Mouse (Mus musculus): ENCODE data around the gene Cadm1.
A peak's percentile ranks its signal among the peaks of the same experiment; 100 is the strongest.

The Cadm1 gene

DNA sequence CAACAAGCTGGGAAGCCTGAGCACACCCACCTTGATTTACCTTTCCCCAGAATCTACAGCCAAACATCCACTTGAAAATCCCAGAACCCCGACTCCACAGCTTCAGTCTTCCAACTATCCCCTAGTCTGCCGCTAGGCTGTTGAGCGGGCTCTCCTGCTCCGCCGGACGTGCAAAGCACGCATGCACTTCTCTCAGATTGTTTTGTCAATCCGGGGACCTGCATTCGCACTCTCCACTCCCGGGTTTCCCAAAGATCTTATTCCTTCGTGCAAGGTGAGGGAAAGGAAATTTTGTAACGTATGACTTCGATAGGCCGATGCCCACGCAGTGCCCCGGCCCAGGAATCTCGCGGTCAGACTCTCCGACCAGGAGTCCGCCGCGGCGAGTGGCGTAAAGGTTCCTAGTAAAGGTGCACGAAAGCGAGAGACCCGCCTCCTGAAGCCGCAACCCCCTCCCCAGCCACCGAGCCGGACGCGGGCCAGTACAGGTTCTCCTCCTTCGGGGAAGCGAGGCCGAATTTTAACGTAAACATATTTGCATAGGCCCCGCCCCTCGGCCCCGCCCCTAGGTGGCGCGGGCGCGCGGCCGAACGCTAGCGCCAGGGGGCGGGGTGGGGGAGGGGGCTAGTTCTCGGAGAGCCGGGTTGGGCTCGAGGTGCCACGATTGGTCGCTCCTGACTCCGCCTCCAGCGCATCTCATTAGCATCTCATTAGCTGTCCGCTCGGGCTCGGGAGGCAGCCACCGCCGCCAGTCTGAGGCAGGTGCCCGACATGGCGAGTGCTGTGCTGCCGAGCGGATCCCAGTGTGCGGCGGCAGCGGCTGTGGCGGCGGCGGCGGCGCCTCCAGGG, at the start of gene Cadm1:
Cadm1 (plus strand) TSS at position 572 of the 849 bp plus-strand sequence.
- DNase-seq (ENCODE audit: low read depth, low spot score), result peak; percentile 98

GRCm38 (mm10) chr9:47484506-47484905, 45.5 kb upstream of the Cadm1 start:
- no peak for DNase-seq (ENCODE audit: low read depth, low spot score)

DNA sequence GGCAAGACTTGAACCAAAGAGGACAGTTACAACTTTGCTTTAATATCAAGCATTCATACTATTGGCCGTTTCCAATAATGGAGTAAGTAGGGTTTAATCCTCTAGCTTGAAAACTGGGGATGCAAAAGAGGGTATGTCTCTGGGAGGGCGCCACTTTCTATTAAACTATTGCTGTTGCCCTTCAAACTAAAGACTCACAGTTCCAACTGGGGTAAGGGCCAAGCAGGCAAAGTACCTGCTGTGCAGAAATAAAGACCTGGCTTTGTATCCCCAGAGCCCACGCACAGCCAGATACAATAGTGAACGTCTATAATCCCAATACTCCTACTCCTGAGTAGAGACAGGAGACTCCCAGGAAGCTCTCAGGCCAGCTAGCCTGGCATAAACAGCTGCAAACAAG, 44.8 kb upstream of the Cadm1 start:
- no peak for DNase-seq (ENCODE audit: low read depth, low spot score)

GRCm38 (mm10) chr9:47499761-47500160, 30.2 kb upstream of the Cadm1 start:
- DNase-seq (ENCODE audit: low read depth, low spot score), result no peak

GRCm38 (mm10) chr9:47505956-47506355, 24.0 kb upstream of the Cadm1 start:
- no peak for DNase-seq (ENCODE audit: low read depth, low spot score)

GRCm38 (mm10) chr9:47506876-47507275, 23.1 kb upstream of the Cadm1 start:
- DNase-seq (ENCODE audit: low read depth, low spot score), result no peak

- no peak for DNase-seq (ENCODE audit: low read depth, low spot score)
Measured at GRCm38 (mm10) chr9:47508109-47508508, 21.9 kb upstream of the Cadm1 start.

DNA sequence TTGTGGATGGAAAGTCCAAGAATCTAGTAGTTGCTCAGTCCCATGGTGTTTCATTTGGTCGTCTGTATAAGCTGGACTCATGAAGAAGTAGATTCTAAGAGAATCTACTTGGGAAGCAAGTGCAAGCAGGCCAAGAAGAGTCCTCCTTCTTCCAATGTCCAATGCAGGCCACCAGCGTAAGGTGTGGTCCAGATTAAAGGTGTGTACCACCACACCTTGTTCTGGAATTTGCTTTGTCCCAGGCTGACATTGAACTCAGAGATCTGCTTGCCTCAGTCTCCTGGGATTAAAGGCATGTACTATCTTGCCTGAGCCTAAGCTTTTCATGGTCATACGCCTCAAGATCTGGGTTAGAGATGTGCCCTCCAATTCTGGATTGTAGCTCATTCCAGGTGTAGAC, 17.5 kb upstream of the Cadm1 start:
- no peak for DNase-seq (ENCODE audit: low read depth, low spot score)

- DNase-seq (ENCODE audit: low read depth, low spot score), result no peak
Measured at GRCm38 (mm10) chr9:47514318-47514717, 15.7 kb upstream of the Cadm1 start.

DNA sequence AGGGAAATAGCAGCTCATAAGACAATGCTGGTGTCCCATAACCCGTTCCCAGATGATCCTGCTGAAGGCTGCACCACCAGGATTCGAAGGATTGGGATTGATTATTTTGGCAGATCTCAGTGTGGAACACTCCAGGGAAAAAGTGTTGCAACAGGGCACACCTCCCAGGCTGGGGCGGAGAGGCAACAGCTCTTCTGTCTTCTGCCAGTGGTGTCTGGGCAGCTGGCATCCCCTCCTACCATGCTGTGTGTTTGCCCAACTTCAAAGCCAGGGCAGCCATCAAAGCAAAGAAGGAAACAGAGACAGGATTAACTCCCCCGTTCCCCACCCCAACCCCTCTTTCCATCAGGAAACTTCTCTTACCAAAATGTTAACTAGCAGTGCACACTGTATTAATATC, 13.7 kb upstream of the Cadm1 start:
- no peak for DNase-seq (ENCODE audit: low read depth, low spot score)

- no peak for DNase-seq (ENCODE audit: low read depth, low spot score)
Measured at GRCm38 (mm10) chr9:47527290-47527689, 2.7 kb upstream of the Cadm1 start.

DNA sequence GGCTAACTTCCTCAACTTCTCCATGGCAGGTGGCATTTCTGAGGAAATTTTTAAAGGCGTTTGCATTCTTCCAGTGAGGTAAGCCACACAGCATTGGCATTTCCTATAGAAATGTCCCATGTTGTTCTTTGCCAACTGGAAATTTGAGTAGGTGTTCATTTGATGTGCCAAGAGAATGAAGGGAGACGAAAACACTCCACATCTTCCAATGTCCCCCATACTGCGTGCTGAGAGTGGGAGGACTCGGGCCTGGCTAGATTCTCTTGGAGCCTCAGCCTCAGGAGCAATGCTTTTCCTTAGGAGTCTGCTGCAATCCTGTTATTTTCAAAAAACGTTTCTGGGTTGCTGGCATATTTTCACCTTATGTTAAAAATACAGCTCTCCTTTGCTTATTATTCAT, 2.2 kb upstream of the Cadm1 start:
- no peak for DNase-seq (ENCODE audit: low read depth, low spot score)

- DNase-seq (ENCODE audit: low read depth, low spot score), result no peak
Measured at GRCm38 (mm10) chr9:47529182-47529581, 791 bp upstream of the Cadm1 start.

DNA sequence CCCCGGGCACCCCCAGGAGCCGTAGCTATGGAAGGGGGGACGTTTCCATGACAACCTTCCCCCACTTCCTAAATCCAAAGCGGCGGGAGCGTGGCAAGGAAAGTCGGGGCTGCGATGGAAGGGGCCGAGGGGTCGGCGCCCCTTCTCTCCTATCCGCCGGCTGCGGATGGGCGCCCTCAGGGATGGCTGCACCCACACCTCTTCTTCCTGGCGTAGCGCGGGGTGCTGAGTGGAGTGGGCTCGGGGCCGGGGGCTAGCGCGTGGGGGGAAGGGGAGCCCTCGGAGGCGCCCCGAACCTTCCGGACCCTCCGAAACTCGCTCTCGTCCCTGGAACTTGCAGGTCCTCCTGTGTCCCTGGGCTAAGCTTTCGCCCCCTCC, 560 bp downstream of the Cadm1 start:
- DNase-seq (ENCODE audit: low read depth, low spot score), result peak; percentile 27

DNA sequence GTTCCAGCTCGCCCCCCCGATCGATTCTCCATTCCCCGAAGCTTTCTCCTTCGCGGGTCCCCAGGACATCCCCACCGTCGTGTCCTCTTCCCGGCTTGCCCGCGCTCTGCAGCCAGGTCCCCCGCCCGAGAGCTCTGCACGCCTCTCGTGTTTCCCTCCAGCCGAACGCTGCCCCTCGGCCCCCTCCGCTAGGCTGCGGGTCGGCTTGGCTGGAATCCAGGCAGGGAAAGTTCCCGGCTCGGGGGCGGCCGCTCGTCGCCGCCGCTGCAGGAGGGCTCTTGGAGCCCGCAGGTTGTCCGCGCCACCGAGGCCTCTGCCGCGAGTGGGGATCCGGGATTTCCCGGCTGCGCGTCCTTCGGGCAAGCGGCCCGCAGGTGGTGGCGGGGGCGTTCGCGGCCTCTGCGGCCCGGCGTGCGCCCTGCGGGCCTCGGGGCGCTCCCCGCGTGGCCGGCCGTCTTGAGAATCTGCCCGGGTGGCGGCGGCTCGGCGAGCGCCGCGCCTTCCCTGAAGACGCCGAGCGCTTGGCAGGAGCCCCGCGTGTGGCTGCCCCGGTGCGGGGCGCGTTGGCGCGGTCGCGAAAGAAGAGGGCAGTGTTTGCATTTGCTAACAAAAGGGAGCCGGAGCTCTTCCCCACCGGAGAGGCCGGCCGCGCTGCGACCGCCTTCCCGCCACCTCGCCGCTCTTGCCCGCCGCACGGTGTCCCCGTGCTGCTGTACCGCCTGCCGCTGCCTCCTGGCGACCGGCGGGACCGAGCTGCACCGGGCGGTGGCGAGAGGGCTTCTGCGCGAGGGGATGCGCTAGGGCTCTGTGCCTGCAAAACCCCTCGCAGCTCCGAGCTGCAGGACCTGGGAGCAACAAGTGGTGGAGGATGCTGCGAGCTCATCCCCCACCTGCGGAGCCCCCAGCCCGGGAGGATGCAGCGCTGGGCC, 1.2 kb downstream of the Cadm1 start:
- DNase-seq (ENCODE audit: low read depth, low spot score), result peak; percentile 50

- no peak for DNase-seq (ENCODE audit: low read depth, low spot score)
Measured at GRCm38 (mm10) chr9:47532215-47532865, 2.4 kb downstream of the Cadm1 start.

- no peak for DNase-seq (ENCODE audit: low read depth, low spot score)
Measured at GRCm38 (mm10) chr9:47533461-47533860, 3.5 kb downstream of the Cadm1 start.

DNA sequence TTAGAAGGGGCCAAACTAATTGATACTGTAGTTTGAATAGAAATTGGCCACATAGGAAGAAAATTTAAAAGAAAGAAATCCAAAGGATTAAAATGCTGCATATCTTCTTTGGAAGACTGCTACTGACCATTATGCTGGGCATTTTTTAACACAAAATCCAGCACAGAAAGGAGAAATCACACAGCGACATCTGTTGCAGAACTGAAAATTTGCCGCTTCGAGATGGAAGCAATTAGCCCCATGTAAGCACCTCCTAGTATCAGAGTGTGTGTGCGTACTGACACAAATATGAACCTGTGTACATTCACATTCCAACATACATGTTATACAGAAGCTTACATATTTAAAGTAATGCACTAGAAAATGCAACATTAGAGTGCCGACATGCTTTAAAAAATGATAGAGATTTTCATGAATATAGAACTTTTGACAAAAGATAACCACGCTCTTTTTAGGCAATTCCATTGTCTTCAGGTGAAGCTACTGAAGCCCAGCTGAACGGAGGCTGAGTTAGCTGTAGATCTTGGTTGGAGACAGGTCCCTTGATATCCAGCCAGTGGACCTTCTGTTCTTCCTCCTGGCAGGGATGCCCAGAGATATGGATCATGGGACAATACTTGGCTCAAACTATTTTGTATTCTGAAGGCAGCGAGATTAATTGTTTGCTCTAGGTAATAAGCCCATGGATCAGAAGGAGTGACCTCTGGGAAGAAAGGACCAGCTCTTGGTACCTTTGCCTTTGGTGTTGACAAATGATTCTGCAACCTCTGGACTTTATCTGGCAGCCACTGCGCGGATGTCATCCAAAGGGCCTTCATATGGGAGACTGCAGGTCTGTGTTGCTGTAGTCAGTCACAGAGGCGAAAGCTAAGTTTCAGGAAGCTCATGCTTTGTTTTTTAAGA, 4.9 kb downstream of the Cadm1 start:
- DNase-seq (ENCODE audit: low read depth, low spot score), result no peak

DNA sequence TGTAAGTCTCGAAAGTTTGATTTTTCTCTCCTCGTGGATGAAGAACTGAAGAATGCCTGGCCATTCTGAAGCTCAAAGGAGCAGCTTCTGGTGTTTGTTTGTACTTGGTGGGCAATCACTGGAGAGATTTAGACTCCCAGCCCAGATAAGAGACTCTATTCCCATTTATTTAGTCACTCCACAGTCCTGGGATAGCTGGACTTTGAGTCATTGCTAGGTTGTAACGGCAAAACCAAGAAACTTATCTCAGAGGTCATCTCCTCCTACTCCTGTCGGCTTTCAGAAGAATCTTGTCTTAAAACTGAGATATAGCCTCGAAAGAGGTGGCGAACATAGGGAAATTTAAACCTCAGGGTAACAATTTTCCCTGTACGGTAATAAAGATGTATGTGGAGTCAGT, 15.3 kb downstream of the Cadm1 start:
- DNase-seq (ENCODE audit: low read depth, low spot score), result no peak

- DNase-seq (ENCODE audit: low read depth, low spot score), result no peak
Measured at GRCm38 (mm10) chr9:47545667-47546066, 15.7 kb downstream of the Cadm1 start.

- no peak for DNase-seq (ENCODE audit: low read depth, low spot score)
Measured at GRCm38 (mm10) chr9:47548402-47548801, 18.4 kb downstream of the Cadm1 start.
